Mouse (Mus musculus) myocyte (in vitro differentiated cells): Measurements from ENCODE around the gene Gpr160.

Experiments
- CEBPB ChIP-seq: IDR thresholded peaks from 2 replicates; pipeline ENCODE4 v1.6.1; 2011; ENCODE audit warnings: mild to moderate bottlenecking, moderate library complexity; ENCODE audit not compliant: poor library complexity, insufficient read depth, severe bottlenecking
- E2F4 ChIP-seq: IDR thresholded peaks from one replicate; pipeline ENCODE4 v1.6.1; 2011; ENCODE audit warnings: mild to moderate bottlenecking, control low read depth, moderate library complexity; ENCODE audit not compliant: insufficient read depth
- MAX ChIP-seq: IDR thresholded peaks from one replicate; pipeline ENCODE4 v1.6.1; 2011; ENCODE audit warnings: low read depth, mild to moderate bottlenecking, control low read depth
- MYOD1 ChIP-seq, 3 experiments: IDR thresholded peaks; one replicate each; pipeline ENCODE4 v1.6.1; 2011; ENCODE audit warnings: control low read depth in 2 of 3, low read depth in 2 of 3, mild to moderate bottlenecking in 2 of 3, moderate library complexity in 1 of 3; ENCODE audit not compliant: insufficient read length in 2 of 3, control insufficient read depth in 1 of 3
- MYOG ChIP-seq, 3 experiments: IDR thresholded peaks; one replicate each; pipeline ENCODE4 v1.6.1; 2011; ENCODE audit warnings: control low read depth in 2 of 3, low read depth in 2 of 3, mild to moderate bottlenecking in 2 of 3; ENCODE audit not compliant: insufficient read length in 2 of 3, control insufficient read depth in 1 of 3, insufficient read depth in 1 of 3
- POLR2A ChIP-seq: IDR thresholded peaks from one replicate; pipeline ENCODE4 v1.6.1; 2011; ENCODE audit warnings: low read depth, mild to moderate bottlenecking, control low read depth, moderate library complexity; ENCODE audit not compliant: insufficient read length
- POLR2AphosphoS2 ChIP-seq: IDR thresholded peaks from one replicate; pipeline ENCODE4 v1.6.1; 2011; ENCODE audit warnings: low read depth, control low read depth; ENCODE audit not compliant: insufficient read length
- SRF ChIP-seq: IDR thresholded peaks from one replicate; pipeline ENCODE4 v1.6.1; 2011; ENCODE audit warnings: low read depth; ENCODE audit not compliant: control insufficient read depth, insufficient read length
- TCF12 ChIP-seq: IDR thresholded peaks from one replicate; pipeline ENCODE4 v1.6.1; 2011; ENCODE audit warnings: mild to moderate bottlenecking, control low read depth; ENCODE audit not compliant: poor library complexity, insufficient read depth, severe bottlenecking
- TCF3 ChIP-seq: IDR thresholded peaks from one replicate; pipeline ENCODE4 v1.6.1; 2011; ENCODE audit warnings: low read depth, control low read depth; ENCODE audit not compliant: insufficient read length
- USF1 ChIP-seq: IDR thresholded peaks from one replicate; pipeline ENCODE4 v1.6.1; 2011; ENCODE audit warnings: low read depth, mild to moderate bottlenecking, control low read depth, moderate library complexity

DNA sequence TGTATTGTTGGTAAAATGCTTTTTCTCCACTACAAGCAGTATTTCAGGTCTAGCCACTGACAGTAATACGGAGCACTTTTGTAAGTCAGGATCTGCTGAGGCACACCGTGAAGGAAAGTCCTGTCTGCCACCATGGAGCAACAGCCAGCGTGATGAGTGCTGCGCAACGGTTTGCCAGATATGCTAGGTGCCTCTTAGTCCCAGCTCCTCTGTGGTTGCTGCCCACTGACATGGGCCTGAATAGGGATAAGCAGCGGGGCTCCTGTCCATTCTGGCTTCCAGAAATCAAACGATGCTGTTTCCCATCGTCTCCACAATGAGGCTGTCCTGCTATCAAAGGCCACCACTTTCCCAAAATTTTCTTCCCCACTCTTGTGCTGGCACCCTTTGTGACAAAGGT lies 33.6 kb upstream of the Gpr160 start:
- TF ChIP-seq TCF3 = no peak
- no peak for TF ChIP-seq TCF12
- peak; percentile 66 for TF ChIP-seq POLR2AphosphoS2
- TF ChIP-seq MYOD1 (IDR thresholded peaks at IDR 0.05; ENCODE audit: control insufficient read depth in 1 of 3, insufficient read length in 2 of 3, low read depth in 2 of 3) = no peak
- TF ChIP-seq MAX = no peak
- TF ChIP-seq POLR2A = no peak
- TF ChIP-seq SRF = no peak
- TF ChIP-seq USF1 = no peak
- no peak for TF ChIP-seq E2F4
- TF ChIP-seq CEBPB = no peak
- TF ChIP-seq MYOG (IDR thresholded peaks at IDR 0.05; ENCODE audit: control insufficient read depth in 1 of 3, insufficient read depth in 1 of 3, insufficient read length in 2 of 3, low read depth in 2 of 3) = no peak
